Mouse (Mus musculus): ENCODE results near the gene Dennd6a. TPM values are rescaled to one million over a fixed set of nuclear protein-coding genes. Genes with fewer than 3 reads are reported as not detected.

Dennd6a gene
- polyA plus RNA-seq, 1 experiment from 2014 or later: 27.0 TPM

DNA sequence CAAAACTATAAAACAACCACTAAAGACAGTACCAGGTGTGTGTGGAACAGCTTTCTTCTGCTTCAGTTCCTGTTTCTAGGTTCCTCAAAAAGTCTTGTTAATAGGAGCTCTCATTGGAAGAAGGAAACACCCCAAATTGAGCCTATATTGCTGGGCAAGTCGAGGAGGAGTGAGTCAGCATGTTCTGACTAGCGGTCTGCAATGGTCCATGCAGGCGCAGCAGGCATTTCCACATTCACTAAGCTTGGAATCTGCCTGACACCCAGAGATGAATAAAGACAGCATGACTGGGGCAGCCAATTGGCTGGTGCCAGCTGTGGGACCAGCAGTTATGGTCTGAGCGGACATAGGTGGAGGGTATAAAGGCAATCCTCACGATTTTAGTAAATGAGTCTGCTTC lies 102.1 kb downstream of the Dennd6a start:
- Histone ChIP-seq H3K4me3 (ENCODE audit: low read depth, low read length) (no peak overlapping the region), H3K4me2 (replicated peaks; ENCODE audit: low read depth) (no peak overlapping the region)
- 66% methylated on average over 5 of the region's 5 CpGs for WGBS

More for the DNA sequence above, 102.1 kb downstream of the Dennd6a start:
- no peak for TF ChIP-seq CTCF (IDR thresholded peaks at IDR 0.05; ENCODE audit: low read depth)
- TF ChIP-seq EP300 (optimal IDR thresholded peaks at IDR 0.05): no peak
- Histone ChIP-seq H3K9me3 (ENCODE audit: control insufficient read depth, low read length) (no peaks in the 10 kb centered on the region), H3K27me3 (ENCODE audit: control insufficient read depth, insufficient read depth, low read length) (no peaks in the 10 kb centered on the region), H3K9ac (ENCODE audit: low read length) (no peak overlapping the region), H3K36me3 (ENCODE audit: control insufficient read depth, insufficient read depth, low read length) (no peaks in the 10 kb centered on the region), H3K4me1 (replicated peaks; ENCODE audit: control insufficient read depth, insufficient read depth) (no peaks in the 10 kb centered on the region), H3K27ac (replicated peaks) (no peak overlapping the region)
- DNase-seq (ENCODE audit: low spot score): no peak
- ATAC-seq (ENCODE audit: low FRiP score, low TSS enrichment): no peak

Small RNA genes within 50 kb of the gene (microRNA-seq; reads per million reads assigned to microRNA genes)
- gene Mir7672: 0.96 reads per million

Other genes starting within 250 kb of the Dennd6a start
- gene Slmap, start 38.9 kb upstream of the Dennd6a start, polyA plus RNA-seq (2015; fragmentation: Nextera tagmentation; extraction: Ambion mirVana): 69.0 and 76.5 TPM in 2 replicates
- gene Arf4, start 64.2 kb downstream of the Dennd6a start, polyA plus RNA-seq (2015; fragmentation: Nextera tagmentation; extraction: Ambion mirVana): 411 and 419 TPM in 2 replicates
- 9.3 and 9.8 TPM in 2 replicates for gene Pde12, start 96.0 kb downstream of the Dennd6a start, polyA plus RNA-seq (2015; fragmentation: Nextera tagmentation; extraction: Ambion mirVana)
- 0.01 and 0.02 TPM in 2 replicates for gene Dnah12, start 119.4 kb downstream of the Dennd6a start, polyA plus RNA-seq (2015; fragmentation: Nextera tagmentation; extraction: Ambion mirVana)

Measured in stomach, postnatal 0 days (tissue).